16 mouse cellular contexts compared by ENCODE assay signal in the genomic region with DNA sequence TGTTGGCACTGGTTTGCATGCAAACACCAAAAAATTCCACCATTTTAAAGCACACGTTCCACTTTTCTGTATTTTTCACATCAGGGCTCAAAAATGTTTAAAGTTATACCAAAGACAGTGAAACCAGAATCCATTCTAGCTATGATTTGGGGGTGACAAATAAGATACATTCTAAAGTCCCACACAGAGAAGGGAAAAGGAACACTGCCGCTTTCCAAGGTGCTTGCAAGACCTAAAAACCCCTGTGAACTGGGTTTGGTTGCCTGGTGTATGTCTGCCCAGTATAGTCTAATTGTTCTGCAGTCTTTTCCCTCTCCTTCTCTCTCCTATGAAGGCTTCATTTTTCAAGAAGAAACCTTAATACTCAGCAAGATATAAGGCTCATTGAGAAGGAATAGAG.
DNase-seq lines count a peak whose midpoint lies in the region; ATAC-seq and TF ChIP-seq lines count a peak whose summit lies in the region.
"Had no signal": no experiment of that assay in that cellular context is flagged by ENCODE, and none has a peak within 500 bp of the region (broad histone marks: within the 10 kb centered on the region; RNA-seq: fewer than 3 reads in every experiment).

No protein-coding gene starts in this region.

- no peaks in the 10 kb centered on the region for H3K27me3 ChIP-seq in cerebellum, adult 2 months (ENCODE audit: control insufficient read depth, insufficient read depth, low read length)
- H3K27me3 ChIP-seq in forebrain, postnatal 0 days (ENCODE audit: insufficient read depth, low read length) = no peaks in the 10 kb centered on the region
- peaks cover 16% of the 10 kb centered on the region for H3K27me3 ChIP-seq in midbrain, embryonic 12.5 days

- H3K9me3 ChIP-seq in forebrain, postnatal 0 days (ENCODE audit: low read length) = no peaks in the 10 kb centered on the region
- no peaks in the 10 kb centered on the region for H3K9me3 ChIP-seq in midbrain, embryonic 12.5 days
- H3K9me3 ChIP-seq: heart, embryonic 10.5 days; kidney, embryonic 15.5 days; liver, embryonic 15.5 days had no signal

- H3K9ac ChIP-seq in forebrain, postnatal 0 days = peak overlapping the region; percentile 100
- peak overlapping the region; percentile 88 for H3K9ac ChIP-seq in midbrain, embryonic 12.5 days (replicated peaks)
- H3K9ac ChIP-seq: kidney, embryonic 15.5 days; liver, embryonic 15.5 days had no signal

- peak overlapping the region; percentile 49 for H3K4me3 ChIP-seq in cerebellum, adult 2 months (replicated peaks; ENCODE audit: insufficient read depth, low read depth, low read length)
- H3K4me3 ChIP-seq in forebrain, postnatal 0 days (ENCODE audit: low read depth, low read length) = peak overlapping the region; percentile 67
- peak overlapping the region; percentile 92 for H3K4me3 ChIP-seq in midbrain, embryonic 12.5 days
- H3K4me3 ChIP-seq: gastrocnemius, adult 2 months; heart, embryonic 10.5 days; kidney, embryonic 15.5 days; liver, embryonic 15.5 days had no signal

- peaks cover 1% of the 10 kb centered on the region; the same call in 1 of the 2 replicates for H3K4me1 ChIP-seq in cerebellum, adult 2 months (ENCODE audit: control insufficient read depth, insufficient read depth, low read length)
- H3K4me1 ChIP-seq in forebrain, postnatal 0 days (ENCODE audit: insufficient read depth) = peaks cover 4% of the 10 kb centered on the region; the same call in 1 of the 2 replicates
- peaks cover 4% of the 10 kb centered on the region; the same call in 1 of the 2 replicates for H3K4me1 ChIP-seq in midbrain, embryonic 12.5 days
- H3K4me1 ChIP-seq: liver, embryonic 15.5 days had no signal

- no peak overlapping the region; the same call in 1 of the 2 replicates for H3K27ac ChIP-seq in cerebellum, adult 2 months (ENCODE audit: insufficient read depth, low read length)
- peak overlapping the region; percentile 100 for H3K27ac ChIP-seq in forebrain, postnatal 0 days (ENCODE audit: low read depth, low read length)
- H3K27ac ChIP-seq in midbrain, embryonic 12.5 days (replicated peaks) = peak overlapping the region; percentile 98
- H3K27ac ChIP-seq: gastrocnemius, adult 2 months; heart, embryonic 10.5 days; kidney, embryonic 15.5 days; liver, embryonic 15.5 days had no signal

- 9% methylated on average over 2 of the region's 2 CpGs for WGBS in cerebellum, adult 2 months
- 6% methylated on average over 2 of the region's 2 CpGs for WGBS in forebrain, postnatal 0 days
- WGBS in midbrain, embryonic 12.5 days = 13% methylated on average over 2 of the region's 2 CpGs

- DNase-seq in cerebellum, adult 2 months = peak in 1 of 2 experiments; percentile 27
- no peak for DNase-seq in cerebellum, postnatal 36 days
- peak; percentile 68 for DNase-seq in brain, embryonic 14.5 days (ENCODE audit: low read depth)
- DNase-seq in forebrain, postnatal 0 days = peak; percentile 58
- DNase-seq in lung, postnatal 10 days = no peak
- DNase-seq in adrenal gland, adult 8-10 months = no peak
- no peak for DNase-seq in heart, adult 9 months (ENCODE audit: low spot score in 2 of 2)
- DNase-seq: adrenal gland, postnatal 25 days; cerebellum, adult 11-12 months; gastrocnemius, adult 2 months; lung, postnatal 36 days; thymus, adult 18-20 months had no signal

- ATAC-seq in forebrain, postnatal 0 days = no peak
- ATAC-seq in midbrain, embryonic 12.5 days (ENCODE audit: low FRiP score, low read depth) = no peak

- TF ChIP-seq CTCF in cerebellum, adult 2 months (IDR thresholded peaks at IDR 0.05; ENCODE audit: borderline replicate concordance, insufficient read depth, low read depth, low read length) = no peak
- no peak for TF ChIP-seq CTCF in brain, embryonic 14.5 days (IDR thresholded peaks at IDR 0.05; ENCODE audit: borderline replicate concordance, extremely low read depth, insufficient read depth, insufficient read length)
- TF ChIP-seq CTCF in forebrain, postnatal 0 days (IDR thresholded peaks at IDR 0.05; ENCODE audit: low read depth) = no peak

- TF ChIP-seq POLR2A in cerebellum, adult 2 months (IDR thresholded peaks at IDR 0.05; ENCODE audit: borderline replicate concordance, insufficient read depth, low read length) = no peak
- no peak for TF ChIP-seq POLR2A in brain, embryonic 14.5 days (IDR thresholded peaks at IDR 0.05; ENCODE audit: borderline replicate concordance, extremely low read depth, insufficient read depth, insufficient read length, poor library complexity, severe bottlenecking)

- peak overlapping the region; percentile 71 for H3K4me2 ChIP-seq in forebrain, postnatal 0 days (ENCODE audit: low read depth)
- peak overlapping the region; percentile 68 for H3K4me2 ChIP-seq in midbrain, embryonic 12.5 days (replicated peaks)
- H3K4me2 ChIP-seq: kidney, embryonic 15.5 days; liver, embryonic 15.5 days had no signal

- no peaks in the 10 kb centered on the region for H3K36me3 ChIP-seq in forebrain, postnatal 0 days (ENCODE audit: insufficient read depth)
- no peaks in the 10 kb centered on the region for H3K36me3 ChIP-seq in midbrain, embryonic 12.5 days
- H3K36me3 ChIP-seq: heart, embryonic 10.5 days; kidney, embryonic 15.5 days; liver, embryonic 15.5 days had no signal

Comparison
In these comparisons a context has a peak if more than half of its experiments do, and no peak if none do; other contexts are left out.
1. DNase-seq: peak in brain, embryonic 14.5 days (single experiment) and forebrain, postnatal 0 days (single experiment); none in cerebellum, postnatal 36 days (0 of 2), lung, postnatal 10 days (single experiment), adrenal gland, adult 8-10 months (single experiment) and heart, adult 9 months (0 of 2).
2. Peak in every context shown above with its lines, with median percentiles within 50 percentile points of each other: H3K4me3 ChIP-seq.